Mouse (Mus musculus): Measurements from ENCODE around the gene Rcn3. TPM values are rescaled to one million over a fixed set of nuclear protein-coding genes. Genes with fewer than 3 reads are reported as not detected.
"Not testable (repeated sequence)": the region's sequence is repeated elsewhere in the genome, so short reads cannot be mapped to it uniquely, and the experiment has no call there.

Gene Rcn3
- total RNA-seq, 2 experiments from 2014 or later: 32.2 to 38.3 TPM

DNA sequence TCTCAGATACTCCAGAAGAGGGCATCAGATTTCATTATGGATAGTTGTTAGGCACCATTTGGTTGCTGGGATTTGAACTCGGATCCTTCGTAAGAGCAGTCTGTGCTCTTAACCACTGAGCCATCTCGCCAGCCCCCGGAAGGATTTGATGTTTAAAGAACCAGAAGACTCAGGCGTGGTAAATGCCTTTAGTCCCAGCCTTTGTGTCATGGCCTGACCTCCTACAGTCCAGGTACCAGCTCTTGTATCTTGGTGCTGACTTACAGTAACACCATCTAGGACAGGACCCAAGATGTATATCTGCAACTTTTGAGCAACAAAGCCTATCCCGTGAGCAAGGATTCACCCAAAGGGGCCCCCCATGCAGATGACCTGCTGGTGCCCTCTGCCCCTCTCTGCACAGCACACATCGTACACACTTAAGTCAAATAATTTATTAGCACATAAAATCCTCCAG is 33.2 kb upstream of the Rcn3 start:
- no peak for DNase-seq

DNA sequence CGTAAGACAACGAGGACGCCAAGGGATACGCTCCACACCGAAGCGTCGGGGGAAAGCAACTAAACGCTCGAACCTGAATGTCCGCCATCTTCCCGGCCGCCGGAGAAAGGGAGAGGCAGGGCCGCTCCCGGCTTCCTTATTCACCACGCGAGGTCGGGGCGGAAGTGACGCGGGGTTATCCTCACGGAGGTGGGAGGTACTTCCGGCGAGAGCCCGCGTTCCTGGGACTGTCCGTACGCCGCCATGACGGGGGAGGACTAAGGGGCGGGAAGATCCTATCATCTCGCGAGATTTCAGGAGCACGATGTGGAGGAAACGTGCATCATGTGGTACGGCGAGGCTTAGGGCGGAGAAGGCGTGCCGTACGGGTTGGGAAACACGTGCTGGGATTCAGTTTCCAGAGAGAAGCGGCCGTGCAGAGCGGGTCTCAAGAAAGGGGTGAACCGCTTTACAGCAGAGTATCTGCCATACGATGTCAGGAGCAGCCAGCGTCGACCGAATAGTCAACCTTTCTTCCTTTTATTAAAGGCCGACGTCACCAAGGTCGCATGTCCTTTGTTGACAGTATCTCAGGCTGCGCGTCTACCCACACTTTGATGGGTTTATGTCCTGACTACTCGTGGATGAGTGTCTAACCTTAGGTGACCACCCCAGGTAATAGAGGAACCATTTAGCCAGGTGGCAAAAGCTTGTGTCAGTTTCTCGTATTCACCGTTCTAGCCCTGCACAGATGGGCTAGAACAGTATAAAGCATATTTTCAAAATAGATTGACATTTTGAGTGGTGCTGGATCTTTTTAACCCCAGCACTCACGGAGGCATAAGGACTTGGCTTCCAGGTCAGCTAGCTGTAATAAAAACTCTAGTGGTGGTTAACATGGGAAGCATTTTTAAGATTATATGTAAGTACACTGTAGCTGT is 32.5 kb upstream of the Rcn3 start, which contains the start of gene Rps11:
Gene Rps11, minus strand, starts transcription at position 216 of the 920 bp plus-strand sequence.
- DNase-seq: peak; percentile 99

DNA sequence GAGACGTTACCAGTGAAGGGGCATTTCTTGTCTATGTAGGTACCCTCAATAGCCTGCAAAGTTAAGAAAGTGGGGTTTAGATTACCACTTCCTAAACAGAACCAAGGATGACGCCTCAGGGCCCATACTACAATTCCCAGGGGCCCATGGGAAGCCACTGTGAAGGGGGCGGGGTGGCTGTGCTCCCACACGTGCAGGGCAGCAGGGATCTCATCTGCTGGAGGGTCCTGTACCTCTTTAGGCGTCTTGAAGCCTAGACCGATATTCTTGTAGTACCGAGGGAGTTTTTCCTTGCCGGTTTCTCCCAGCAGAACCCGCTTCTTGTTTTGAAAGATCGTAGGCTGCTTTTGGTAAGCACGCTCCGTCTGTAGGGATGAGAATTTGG is 31.2 kb upstream of the Rcn3 start:
- DNase-seq: peak in 1 of 2 experiments; percentile 74

DNA sequence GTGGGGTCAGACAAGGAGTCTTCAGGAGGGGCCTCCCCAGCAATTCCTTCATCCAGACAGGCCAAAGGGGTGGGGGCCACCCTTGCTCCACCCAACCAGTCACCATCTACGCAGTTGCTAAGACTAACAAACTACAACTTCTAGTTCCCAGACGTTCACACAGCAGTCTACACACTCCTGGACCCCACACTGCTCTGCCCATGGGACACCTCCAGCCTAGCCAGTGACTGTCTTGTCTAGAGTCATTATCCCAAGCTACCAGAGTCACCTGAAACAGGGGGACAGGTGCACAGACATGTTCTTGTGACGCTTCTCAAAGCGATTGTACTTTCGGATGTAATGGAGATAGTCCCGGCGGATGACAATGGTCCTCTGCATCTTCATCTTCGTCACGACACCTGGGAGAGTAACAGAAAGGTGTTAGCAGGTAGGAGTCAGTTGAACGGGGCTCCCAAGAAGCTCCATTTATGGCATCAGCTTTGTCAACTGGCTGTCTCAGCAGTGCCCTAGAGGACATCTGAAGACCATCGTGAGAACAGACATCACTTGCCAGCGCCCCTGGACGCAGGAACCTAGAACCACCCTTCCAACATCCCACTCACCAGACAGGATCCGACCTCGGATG is 30.7 kb upstream of the Rcn3 start:
- DNase-seq: no peak

DNA sequence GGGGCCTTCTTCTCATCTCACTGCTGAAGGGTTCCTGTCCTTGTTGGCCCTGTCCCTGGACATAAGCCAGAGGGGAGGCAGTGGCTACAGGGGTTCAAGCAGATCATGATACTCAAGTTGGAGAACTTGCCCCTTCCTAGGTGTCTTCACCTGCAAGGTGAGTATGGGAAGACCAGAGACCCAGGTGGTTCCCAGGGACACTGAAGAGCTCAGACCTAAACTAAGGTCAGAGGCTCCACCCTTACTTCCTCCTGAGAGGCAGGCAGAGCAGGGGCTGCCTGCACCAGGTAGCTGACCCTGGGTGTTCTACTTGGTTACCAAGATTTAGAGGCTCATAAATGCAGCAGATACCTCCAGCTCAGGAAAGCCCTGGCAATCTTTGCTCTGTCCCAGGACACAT is 29.9 kb upstream of the Rcn3 start:
- no peak for DNase-seq

DNA sequence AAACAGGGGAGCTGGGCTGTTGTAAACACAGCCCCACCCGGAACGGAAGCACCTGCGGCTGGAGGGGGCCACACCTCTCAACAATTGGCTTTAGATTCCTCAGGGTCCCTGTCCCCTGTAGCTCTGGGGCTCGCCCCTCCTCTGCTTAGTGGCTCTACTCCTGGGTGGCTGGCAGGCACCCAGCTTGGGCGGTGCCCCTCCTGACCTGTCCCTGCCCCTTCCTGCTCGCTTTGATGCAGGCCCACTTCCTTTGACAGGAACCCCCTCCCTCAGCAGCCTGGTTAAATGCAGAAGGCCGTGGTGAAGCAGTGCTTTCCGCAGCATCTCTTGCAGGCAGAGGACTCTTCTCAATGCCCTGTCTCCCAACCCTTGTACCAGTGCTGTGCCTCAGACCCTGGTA is 29.4 kb upstream of the Rcn3 start:
- DNase-seq: peak; percentile 58 to 77

DNA sequence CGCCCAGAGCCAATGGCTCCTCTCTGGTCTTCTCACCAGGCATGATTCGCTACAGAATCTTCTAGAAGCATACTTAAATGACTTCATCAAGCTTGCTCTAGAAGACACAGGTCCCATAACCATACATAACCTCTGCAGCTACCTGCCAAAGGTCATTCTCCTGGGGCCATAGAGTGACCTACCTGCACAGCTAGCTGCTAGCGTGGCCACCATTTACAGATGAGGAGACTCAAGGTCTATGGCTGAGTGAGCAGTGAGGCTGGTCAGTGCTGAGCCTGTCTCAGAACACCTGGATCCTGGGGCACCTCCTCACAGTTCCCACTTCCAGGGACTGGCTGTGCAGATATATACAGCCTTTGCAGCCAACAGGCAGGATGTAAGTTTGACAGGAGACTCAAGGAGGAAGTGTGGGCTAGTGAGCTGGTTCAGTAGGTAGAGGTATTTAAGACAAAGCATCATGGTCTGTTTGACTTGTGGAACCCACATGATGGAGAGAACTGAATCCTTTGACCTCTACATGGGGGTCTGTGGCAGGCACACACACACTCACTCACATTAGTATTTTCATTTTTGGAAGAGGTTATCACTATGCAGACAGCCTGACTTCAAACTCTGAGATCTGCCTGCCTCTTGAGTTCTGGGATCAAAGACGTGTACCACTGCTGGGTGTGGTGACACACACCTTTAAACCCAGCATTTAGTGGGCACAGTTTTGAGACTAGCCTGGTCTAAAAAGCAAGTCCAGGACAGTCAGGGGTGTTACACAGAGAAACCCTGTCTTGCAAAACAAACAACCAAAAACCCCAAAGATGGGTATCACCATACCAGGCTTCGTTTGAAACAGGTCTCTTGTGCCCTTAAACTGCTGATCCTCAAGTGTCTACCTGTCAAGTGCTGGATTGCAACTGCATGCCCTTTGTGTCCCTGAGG is 28.0 kb upstream of the Rcn3 start:
- DNase-seq: no peak

DNA sequence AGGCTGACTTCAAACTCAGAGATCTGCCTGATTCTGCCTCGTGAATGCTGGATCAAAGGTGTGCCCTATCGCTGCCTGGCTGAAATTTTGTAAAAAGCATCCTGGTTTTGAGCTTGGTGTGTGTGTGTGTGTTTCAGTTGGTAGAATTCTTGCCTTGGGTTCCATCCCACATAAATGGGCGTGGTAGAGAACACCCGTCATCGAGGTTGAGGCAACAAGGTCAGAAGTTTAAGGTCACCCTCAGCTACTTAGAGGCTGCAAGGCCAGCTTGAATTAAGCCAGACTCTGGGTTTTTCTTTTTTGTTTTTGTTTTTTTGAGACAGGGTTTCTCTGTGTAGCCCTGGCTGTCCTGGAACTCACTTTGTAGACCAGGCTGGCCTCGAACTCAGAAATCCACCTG is 26.3 kb upstream of the Rcn3 start:
- DNase-seq: no peak

DNA sequence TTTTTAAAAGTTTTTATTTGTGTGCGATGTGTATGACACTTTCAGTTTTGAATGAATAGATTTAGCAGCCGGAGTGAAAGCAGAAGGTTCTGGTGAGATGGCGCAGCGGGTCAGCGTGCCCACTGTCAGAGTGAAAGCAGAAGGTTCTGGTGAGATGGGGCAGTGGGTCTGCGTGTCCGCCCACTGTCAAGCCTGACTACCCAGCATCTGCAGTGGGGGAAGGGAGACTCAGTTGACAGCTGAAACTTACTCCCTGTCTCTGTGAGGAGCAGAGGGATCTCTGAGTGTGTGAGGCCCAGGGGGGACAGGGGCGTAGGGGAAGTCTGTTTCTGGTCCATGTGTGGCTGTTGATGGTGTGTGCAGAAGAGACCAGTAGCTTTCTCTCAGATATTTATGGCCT is 25.5 kb upstream of the Rcn3 start:
- DNase-seq: no peak

DNA sequence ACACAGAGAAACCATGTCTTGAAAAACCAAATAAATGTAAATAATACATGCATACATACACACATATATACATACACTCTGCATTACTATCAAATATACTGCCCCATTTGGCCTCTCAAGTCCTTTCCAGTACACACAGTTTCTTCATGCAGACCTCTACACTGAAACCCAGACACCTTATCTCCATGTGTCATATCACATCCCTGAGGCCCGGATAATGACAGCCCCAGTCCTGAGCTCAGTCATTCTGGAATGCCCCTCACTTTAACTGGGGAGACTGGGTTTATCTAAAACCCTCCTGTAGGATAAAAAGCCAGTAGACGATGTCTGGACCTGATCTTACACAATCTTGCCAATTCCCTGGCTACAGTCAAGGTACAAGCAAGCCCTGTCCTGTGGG is 21.5 kb upstream of the Rcn3 start:
- DNase-seq: no peak

DNA sequence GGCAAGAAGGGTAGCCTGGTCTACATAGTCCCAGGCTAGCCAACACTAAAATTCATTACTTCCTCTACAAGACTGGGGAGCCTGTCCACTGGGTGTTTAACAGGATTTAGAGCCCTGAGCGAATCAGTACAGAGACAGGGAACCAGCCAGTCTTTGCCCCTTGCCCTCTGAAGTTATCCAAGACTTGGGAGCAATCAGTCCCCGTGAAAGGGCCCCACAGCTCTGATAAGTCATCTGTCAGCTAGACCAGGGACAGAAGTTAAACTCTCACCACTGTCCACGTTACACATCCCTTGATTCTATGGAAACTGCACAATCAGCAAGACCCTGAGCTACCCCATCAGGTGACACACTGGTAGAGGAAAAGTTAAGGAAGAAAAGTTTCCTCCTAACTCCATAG is 20.5 kb upstream of the Rcn3 start:
- no peak for DNase-seq

DNA sequence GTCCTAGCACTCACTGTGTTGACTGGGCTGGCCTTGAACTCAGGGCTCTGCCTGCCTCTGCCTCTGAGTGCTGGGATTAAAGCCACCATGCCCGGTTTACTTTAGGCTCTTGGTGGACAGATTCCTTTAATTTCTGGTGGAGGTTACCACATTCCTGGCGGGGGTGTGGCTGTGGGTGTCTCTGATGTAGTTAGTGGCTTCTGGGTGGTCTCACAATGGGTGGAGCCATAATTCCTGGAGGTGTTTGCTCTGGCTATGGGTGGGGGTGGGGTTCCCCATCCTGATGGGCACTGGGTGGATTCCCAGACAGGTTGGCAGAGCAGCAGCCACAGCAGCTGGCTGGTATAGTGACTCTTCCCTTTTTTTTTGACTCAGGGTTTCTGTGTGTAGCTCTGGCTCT is 19.9 kb upstream of the Rcn3 start:
- no peak for DNase-seq

DNA sequence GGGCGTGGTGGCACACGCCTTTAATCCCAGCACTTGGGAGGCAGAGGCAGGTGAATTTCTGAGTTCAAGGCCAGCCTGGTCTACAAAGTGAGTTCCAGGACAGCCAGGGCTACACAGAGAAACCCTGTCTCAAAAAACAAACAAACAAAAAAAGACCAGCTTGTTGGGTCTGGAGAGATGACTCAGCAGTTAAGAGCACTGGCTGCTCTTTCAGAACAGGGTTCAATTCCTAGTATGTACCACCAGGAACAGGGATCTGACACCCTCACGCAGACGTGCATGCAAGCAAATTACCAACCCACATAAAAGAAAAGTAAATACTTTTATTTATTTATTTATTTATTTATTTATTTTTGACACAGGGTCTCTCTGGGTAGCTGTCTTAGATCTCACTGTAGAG is 18.1 kb upstream of the Rcn3 start:
- DNase-seq: not testable (repeated sequence)

DNA sequence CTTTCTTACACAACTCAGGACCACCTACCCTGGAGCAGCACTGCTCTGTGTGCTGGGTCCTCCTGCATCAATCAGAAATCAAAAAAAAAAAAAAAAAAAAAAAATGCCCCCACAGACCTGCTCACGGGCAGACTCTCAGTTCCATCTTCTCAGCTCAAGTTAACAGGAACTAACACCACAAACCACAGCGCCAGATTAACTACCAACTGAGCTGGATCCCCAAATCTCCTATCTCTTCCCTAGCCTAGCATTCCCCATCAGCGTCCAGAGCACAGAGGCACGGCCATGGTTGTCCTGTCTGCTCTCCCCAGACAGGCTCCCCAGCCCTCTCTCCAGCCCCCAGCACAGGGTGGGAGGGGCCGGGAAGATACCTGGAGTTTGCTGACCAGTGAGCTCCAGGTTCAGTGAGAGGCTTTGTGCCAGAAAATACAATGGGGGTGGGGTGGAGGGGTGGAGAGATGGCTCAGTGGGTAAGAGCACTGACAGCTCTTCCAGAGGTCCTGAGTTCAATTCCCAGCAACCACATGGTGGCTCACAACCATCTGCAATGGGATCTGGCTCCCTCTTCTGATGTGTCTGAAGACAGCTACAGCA is 15.1 kb upstream of the Rcn3 start:
- DNase-seq: no peak

DNA sequence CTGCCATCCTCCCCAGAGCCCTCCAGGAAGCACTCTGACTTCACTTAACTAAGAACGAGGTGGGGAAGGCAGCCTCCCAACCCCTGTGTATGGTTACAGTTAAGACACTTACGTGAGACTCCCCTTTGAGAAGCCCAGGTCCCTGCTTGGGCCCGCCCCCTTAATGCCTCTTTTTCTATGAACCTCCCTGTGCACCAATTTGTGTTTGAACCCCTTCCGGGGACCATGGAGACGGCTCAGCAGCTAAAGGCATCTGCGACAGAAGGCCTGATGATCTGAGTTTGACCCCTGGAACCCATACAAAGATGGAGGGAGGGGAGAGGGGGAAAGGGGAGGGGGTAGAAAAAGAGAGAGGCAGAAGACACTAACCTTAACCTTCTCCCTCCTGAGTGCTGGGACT is 14.4 kb upstream of the Rcn3 start:
- DNase-seq: no peak

DNA sequence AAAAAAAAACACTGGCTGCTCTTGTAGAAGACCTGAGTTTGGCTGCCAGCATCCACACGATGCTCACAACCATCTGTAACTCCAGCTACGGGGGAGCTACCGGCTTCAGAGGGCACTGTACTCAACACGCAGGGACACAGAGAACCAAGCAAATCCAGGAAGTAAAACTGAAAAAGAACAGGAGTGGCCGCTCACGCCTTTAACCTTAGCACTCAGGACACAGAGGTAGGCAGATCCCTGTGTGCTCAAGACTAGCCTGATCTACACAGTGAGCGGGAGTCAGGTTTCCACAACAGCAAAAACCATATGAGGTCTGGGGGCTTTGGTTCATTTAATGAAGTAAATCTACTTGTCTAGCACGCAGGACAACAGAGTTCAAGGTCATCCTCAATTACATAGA is 13.5 kb upstream of the Rcn3 start:
- no peak for DNase-seq

DNA sequence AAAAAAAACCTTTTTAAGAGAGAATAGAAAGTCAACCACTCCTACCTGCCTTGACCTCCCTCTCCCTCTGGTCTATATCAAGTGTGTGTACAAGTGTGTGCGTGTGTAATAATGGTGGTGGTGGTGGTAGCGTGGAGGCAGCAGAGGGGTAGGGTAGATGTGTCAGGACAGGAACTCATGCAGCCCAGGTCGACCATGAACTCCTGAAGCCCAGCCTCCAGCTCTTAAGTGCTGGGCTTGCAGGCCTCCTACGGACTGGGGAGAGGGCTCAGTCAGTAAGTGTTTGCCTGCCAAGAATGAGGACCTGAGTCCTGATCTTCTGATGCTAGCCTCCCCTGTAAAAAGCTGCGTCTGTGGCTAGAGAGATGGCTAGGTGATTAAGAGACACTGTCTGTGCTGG is 12.9 kb upstream of the Rcn3 start:
- no peak for DNase-seq

DNA sequence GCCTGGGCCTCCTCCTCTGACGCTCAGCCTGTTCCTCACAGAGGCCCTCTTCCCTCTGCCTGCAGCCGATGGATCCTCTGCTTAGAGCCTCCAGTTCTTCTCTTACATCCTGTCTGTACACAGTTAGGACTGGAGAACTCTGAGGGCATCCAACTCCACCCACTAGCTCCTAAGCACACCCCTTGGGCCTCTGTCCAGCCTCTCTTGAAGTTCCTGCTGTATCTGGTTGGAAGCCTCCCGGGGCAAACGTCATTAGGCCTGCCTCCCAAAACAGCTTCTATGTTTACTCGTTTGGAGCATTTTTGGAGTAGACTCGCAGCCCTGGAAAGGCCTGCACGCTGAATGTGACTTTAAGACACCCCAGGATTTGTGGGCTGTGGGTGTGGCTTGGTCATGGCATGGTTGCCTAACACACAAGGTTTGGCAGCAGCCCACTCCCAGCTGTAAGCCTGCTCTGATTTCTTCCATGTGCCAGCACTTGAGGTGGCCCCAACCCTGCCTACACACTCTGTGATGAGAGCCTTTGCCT is 11.7 kb upstream of the Rcn3 start, which contains the start of gene Fcgrt:
Gene Fcgrt, minus strand, starts transcription at position 200 of the 529 bp plus-strand sequence.
- peak; percentile 93 to 94 for DNase-seq

DNA sequence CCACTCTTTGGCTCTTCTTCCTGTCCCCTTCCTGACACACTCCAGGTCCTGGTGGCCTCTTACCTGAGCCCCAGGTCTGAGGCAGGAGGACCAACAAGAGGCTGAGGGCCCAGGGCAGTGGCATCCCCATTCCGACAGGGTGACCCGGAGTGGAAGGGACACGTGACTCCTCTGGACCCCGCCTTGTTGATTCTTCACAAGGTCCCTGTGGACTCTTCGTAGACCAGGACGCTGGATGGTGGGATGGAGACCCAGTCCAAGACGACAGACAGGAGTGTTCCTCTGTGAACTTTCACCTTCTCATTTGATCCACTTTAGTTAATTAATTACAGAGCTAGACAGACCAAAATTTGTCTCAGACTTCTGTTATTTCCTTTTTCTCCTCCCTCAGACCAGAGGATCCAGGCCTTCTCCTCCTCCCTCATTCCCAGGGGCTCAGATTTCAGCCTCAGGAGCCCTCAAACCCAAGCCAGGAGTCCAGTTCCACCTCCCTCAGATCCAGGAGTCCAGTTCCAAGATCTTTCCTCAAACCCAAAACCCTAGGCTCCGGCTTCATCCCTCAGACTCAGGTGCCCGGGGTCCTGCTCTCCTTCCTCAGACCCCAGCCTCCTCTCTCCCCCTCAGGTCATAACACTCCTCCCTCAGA is 11.0 kb upstream of the Rcn3 start:
- DNase-seq: peak in 1 of 2 experiments; percentile 53

DNA sequence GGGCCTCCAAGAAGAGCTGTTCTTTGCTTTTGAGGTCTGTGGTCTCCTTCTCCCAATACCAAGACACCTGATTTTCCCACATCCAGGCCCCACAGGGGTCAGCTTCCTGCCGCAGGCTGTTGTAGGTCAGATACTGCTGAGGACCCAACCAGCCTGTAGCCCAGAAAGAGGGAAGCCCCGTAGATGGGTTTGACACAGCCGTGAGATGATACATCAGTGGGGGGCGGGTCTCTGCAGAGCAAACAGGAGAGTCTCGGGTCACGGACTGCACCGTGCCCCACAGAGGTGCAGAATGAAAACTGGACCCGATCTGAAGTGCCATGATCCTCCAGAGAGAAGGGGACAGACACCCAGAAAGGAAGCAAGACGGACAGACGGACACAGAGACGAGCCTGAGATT is 10.4 kb upstream of the Rcn3 start:
- DNase-seq: no peak

DNA sequence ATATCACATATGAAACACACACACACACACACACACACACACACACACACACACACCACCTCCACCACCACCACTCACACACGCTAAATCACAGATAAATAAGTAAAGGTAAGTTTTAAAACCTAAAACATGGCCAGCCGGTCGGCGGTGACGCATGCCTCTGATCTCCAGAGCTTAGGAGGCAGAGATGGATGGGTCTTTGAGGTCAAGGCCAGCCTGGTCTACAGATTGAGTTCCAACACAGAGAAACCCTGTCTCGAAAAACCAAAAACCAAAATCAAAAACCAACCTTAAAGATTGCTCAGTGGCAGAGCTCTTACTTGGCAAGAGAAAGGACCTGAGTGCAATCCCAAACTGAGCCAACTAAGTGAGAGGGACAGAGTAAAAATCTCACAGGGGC is 8.0 kb upstream of the Rcn3 start:
- DNase-seq: peak; percentile 66 to 72
